Mouse (Mus musculus): ENCODE results near the gene Ceacam12.
"Not testable (repeated sequence)": the region's sequence is repeated elsewhere in the genome, so short reads cannot be mapped to it uniquely, and the experiment has no call there.

The Ceacam12 gene

GRCm38 (mm10) chr7:18065629-18066028 is at the start of gene Ceacam12:
Gene Ceacam12, plus strand, starts transcription at chr7:18065929.
- DNase-seq (ENCODE audit: low spot score) = no peak

GRCm38 (mm10) chr7:18073821-18074220 is 8.1 kb downstream of the Ceacam12 start:
- not testable (repeated sequence) for DNase-seq (ENCODE audit: low spot score)

- DNase-seq (ENCODE audit: low spot score) = no peak
Measured at GRCm38 (mm10) chr7:18100785-18101184, 35.1 kb downstream of the Ceacam12 start.
